Mouse (Mus musculus) midbrain, embryonic 14.5 days (tissue): ENCODE results near the gene Cep55. TPM values are rescaled to one million over a fixed set of nuclear protein-coding genes. Genes with fewer than 3 reads are reported as not detected.

Source experiments
- ATAC-seq: fragments of 200-750 bp; cut with Nextera tagmentation; 2 replicates; pipeline ENCODE4 v1.8.0; 2017; ENCODE audit warnings: moderate number of reproducible peaks, moderate library complexity; ENCODE audit not compliant: low FRiP score, low TSS enrichment
- DNase-seq: peaks from one replicate; pipeline ENCODE4 v3.0.0-alpha.2; 2015
- H3K27ac ChIP-seq: fragments of 300-500 bp; sonication (generic); replicated peaks from 2 replicates; pipeline ENCODE4 v1.5.1; 2014; ENCODE audit warnings: mild to moderate bottlenecking, low read depth, low read length, moderate library complexity
- H3K27me3 ChIP-seq: fragments of 300-500 bp; sonication (generic); 2 replicates; pipeline ENCODE4 v1.6.1; 2014; ENCODE audit warnings: low read length, control low read depth, mixed read lengths; ENCODE audit not compliant: control insufficient read depth, insufficient read depth
- H3K36me3 ChIP-seq: fragments of 300-500 bp; sonication (generic); 2 replicates; pipeline ENCODE4 v1.6.1; 2014; ENCODE audit warnings: low read length, control low read depth; ENCODE audit not compliant: control insufficient read depth, insufficient read depth
- H3K4me1 ChIP-seq: fragments of 300-500 bp; sonication (generic); 2 replicates; pipeline ENCODE4 v1.6.1; 2014; ENCODE audit warnings: mild to moderate bottlenecking, antibody characterized with exemption, low read length, control low read depth; ENCODE audit not compliant: control insufficient read depth, insufficient read depth
- H3K4me2 ChIP-seq: fragments of 300-500 bp; sonication (generic); 2 replicates; pipeline ENCODE4 v1.6.1; 2014; ENCODE audit warnings: mild to moderate bottlenecking, low read length, moderate library complexity
- H3K4me3 ChIP-seq: fragments of 300-500 bp; sonication (generic); replicated peaks from 2 replicates; pipeline ENCODE4 v1.5.1; 2014; ENCODE audit warnings: low read depth, low read length
- H3K9ac ChIP-seq: fragments of 300-500 bp; sonication (generic); replicated peaks from 2 replicates; pipeline ENCODE4 v1.6.1; 2014; ENCODE audit warnings: mild to moderate bottlenecking, low read length, moderate library complexity
- H3K9me3 ChIP-seq: fragments of 300-500 bp; sonication (generic); 2 replicates; pipeline ENCODE4 v1.6.1; 2016; ENCODE audit warnings: low read length, control low read depth, mixed read lengths; ENCODE audit not compliant: control insufficient read depth
- WGBS: fragments of 180-500 bp; shearing (Covaris S2); extraction: QIAGEN DNeasy Blood & Tissue Kit; methylation state at CpG from one replicate; pipeline ENCODE4 v1.1.7; 2014; 5-methylcytosine and 5-hydroxymethylcytosine counted together
- polyA plus RNA-seq: library from polyadenylated mRNA; unstranded; fragments of >200 nt; fragmentation: Nextera tagmentation; extraction: Ambion mirVana; gene quantifications from 2 replicates; pipeline ENCODE4 v1.2.1, GENCODE M21; 2014

The Cep55 gene
- polyA plus RNA-seq, result 2.8 and 10.0 TPM in 2 replicates

DNA sequence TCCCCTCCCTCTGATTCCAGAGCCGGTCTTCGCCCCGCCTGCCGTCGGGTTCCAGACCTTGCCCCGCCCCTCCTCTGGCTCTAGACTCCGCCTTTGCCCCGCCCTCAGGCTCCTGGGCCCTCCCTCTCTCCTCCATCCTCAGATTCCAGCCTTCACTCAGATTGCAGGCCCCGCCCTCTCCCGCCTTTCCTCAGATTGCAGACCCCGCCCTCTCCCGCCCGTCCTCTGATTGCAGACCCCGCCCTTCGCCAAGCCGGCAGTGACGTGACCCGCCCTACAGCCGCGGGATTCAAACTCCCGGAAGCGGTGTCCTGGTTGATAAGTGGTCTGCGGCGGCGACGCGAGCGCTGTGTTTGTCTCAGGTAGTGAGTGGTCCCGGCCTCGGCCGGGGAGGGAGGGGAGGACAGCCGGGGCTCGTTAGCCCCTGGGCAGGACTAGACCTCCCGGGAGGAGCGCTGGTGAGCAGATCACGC is at the start of gene Cep55:
TSS of gene Cep55 (plus strand) at position 292 of the 473 bp plus-strand sequence.
- Histone ChIP-seq H3K27ac (0 out of 2 replicates have a peak within 1 kb of the TSS, but pooled peaks have one; percentile 38), H3K36me3 (no peaks in the 10 kb centered on the region), H3K4me3 (peak within 1 kb of the TSS; percentile 60), H3K27me3 (no peaks in the 10 kb centered on the region), H3K9ac (peak within 1 kb of the TSS; percentile 57), H3K4me1 (peaks cover 10% of the 10 kb centered on the region; the same call in 1 of the 2 replicates), H3K9me3 (no peaks in the 10 kb centered on the region), H3K4me2 (peak within 1 kb of the TSS; percentile 85)
- DNase-seq, result peak; percentile 99
- peak; percentile 97 for ATAC-seq
- WGBS, result under 1% methylated on average over 36 of the region's 36 CpGs

DNA sequence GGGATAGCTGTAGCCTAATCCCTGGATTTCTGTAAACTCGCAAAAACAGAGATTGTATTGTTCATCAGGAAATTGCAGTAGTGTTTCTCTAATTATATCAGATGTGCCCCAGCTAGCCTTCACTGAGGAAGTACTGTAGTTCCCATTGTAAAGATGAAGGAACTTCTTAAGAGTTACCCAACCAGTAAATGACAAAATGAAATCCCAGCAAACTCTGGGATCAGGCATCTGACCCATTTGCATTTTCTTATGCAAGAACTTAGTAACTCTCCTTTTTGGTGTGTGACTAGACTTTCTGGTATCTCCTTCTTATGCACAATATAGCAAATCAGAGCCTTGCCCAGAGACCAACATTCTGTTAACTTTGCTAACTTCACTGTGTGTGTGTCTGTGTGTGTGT is 43.4 kb upstream of the Cep55 start:
- WGBS, result 92% methylated on average over 1 of the region's 1 CpGs
- H3K4me2 ChIP-seq, result no peak overlapping the region
- no peak for ATAC-seq
- H3K4me3 ChIP-seq, result no peak overlapping the region
- H3K9ac ChIP-seq, result no peak overlapping the region
- H3K27ac ChIP-seq, result no peak overlapping the region
- H3K27me3 ChIP-seq, result no peaks in the 10 kb centered on the region
- no peaks in the 10 kb centered on the region for H3K9me3 ChIP-seq
- H3K36me3 ChIP-seq, result no peaks in the 10 kb centered on the region
- H3K4me1 ChIP-seq, result peaks cover 6% of the 10 kb centered on the region; the same call in 1 of the 2 replicates
- DNase-seq, result no peak

DNA sequence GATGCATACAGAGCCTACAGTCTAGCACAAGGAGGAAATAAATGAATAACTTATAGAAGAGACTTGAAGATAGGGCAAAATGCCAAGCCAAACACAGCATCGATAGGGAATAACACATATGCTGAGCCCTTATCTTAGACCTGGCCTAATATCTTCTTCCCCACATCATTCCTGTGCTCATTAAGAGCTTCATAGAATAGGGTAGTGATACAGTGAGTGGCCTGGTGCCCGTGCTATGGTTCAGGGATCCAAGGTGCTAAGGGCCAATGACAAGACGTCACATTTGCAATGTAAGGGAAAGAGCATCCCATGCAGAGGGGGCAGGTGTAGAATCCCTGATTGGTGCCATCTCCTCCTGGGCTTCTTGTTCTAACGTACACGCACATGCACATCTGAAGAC is 40.4 kb upstream of the Cep55 start:
- WGBS, result 90% methylated on average over 5 of the region's 5 CpGs
- no peaks in the 10 kb centered on the region for H3K27me3 ChIP-seq
- no peak for ATAC-seq
- H3K36me3 ChIP-seq, result no peaks in the 10 kb centered on the region
- no peak overlapping the region for H3K9ac ChIP-seq
- H3K27ac ChIP-seq, result no peak overlapping the region
- no peak for DNase-seq
- H3K4me3 ChIP-seq, result no peak overlapping the region
- peaks cover 6% of the 10 kb centered on the region; the same call in 1 of the 2 replicates for H3K4me1 ChIP-seq
- H3K4me2 ChIP-seq, result no peak overlapping the region
- H3K9me3 ChIP-seq, result no peaks in the 10 kb centered on the region

DNA sequence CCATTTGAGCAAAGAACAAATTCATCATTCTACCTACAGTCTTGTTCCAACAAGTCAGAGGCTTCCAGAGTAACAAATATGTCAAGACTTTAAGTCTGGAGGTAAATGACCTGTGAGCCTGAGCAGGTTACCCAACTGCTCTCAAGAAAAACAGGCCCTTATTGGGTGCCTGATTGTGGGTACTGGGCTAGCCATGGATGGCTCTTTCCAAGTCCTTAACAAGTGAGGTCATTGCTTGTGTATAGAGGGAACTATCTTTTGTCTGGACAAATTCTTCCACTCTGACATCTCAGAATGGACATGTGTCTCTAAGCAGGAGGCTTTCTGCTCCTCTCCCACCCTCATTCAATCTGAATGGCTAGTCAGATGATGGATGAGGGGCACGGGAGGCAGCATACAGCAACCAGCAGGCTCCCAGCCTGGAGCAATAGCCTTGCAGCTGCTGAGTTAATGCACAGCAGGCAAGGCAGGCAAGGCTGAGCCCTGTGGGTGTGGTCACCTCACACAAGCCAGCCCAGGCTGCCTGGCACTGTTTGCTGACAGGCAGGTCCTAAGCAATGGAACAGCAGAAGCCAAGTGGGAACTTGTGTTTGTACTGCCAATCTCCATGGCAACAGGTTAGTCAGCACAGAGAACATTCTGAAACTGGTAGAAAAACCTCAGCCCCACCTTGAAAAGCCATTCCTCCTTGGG is 39.5 kb upstream of the Cep55 start:
- no peak for ATAC-seq
- Histone ChIP-seq H3K36me3 (no peaks in the 10 kb centered on the region), H3K27me3 (no peaks in the 10 kb centered on the region), H3K9me3 (no peaks in the 10 kb centered on the region), H3K9ac (no peak overlapping the region), H3K27ac (0 out of 2 replicates have a peak overlapping the region, but pooled peaks have one; percentile 41), H3K4me1 (peaks cover 6% of the 10 kb centered on the region; the same call in 1 of the 2 replicates), H3K4me3 (no peak overlapping the region), H3K4me2 (no peak overlapping the region)
- WGBS, result 3% methylated on average over 1 of the region's 1 CpGs
- DNase-seq, result peak; percentile 63

DNA sequence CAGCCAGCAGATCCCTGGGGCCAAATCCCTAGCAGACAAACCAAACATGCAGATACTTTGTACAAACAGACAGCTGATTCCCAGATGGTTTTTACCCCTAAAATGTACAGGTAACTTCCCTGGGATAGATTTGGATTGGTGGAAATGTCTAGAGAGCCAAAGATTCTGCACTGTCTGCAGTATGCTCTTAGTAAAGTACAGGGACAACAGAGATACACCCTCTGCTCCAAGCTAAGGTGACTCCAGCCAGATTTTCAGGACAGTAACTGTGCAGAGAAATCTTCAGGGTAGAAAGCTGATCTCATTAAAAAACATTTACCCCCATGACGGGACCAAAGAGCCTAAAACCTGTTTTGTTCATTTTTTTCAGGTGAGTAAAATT is 38.9 kb upstream of the Cep55 start:
- H3K9ac ChIP-seq, result no peak overlapping the region
- peaks cover 6% of the 10 kb centered on the region; the same call in 1 of the 2 replicates for H3K4me1 ChIP-seq
- no peaks in the 10 kb centered on the region for H3K9me3 ChIP-seq
- H3K4me3 ChIP-seq, result no peak overlapping the region
- no peak for ATAC-seq
- H3K27ac ChIP-seq, result no peak overlapping the region
- no peak for DNase-seq
- H3K36me3 ChIP-seq, result no peaks in the 10 kb centered on the region
- no peak overlapping the region for H3K4me2 ChIP-seq
- 71% methylated on average over 1 of the region's 1 CpGs for WGBS
- no peaks in the 10 kb centered on the region for H3K27me3 ChIP-seq

DNA sequence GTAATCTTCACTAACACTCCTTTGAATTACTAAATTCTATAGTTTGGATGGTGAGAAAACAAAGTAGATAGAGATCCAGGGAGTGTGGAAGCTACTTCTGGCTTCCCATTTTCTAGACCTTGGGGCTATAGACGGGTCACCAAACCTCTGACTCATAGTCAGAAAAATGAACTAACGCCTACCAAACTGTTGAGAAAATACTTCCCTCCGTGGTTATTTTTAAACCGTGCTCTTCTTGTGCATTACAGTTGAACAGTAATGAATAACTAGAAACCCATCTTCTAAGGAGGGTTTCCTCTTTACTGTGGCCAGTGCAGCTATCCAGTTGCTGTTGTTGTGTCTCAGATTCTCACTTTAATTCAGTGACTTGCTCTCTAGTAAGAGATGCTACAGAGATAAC is 32.1 kb upstream of the Cep55 start:
- Histone ChIP-seq H3K36me3 (no peaks in the 10 kb centered on the region), H3K4me1 (no peaks in the 10 kb centered on the region), H3K27ac (no peak overlapping the region), H3K9me3 (no peaks in the 10 kb centered on the region), H3K27me3 (no peaks in the 10 kb centered on the region), H3K9ac (no peak overlapping the region), H3K4me2 (no peak overlapping the region), H3K4me3 (no peak overlapping the region)
- no peak for ATAC-seq
- 85% methylated on average over 4 of the region's 4 CpGs for WGBS
- DNase-seq, result no peak

DNA sequence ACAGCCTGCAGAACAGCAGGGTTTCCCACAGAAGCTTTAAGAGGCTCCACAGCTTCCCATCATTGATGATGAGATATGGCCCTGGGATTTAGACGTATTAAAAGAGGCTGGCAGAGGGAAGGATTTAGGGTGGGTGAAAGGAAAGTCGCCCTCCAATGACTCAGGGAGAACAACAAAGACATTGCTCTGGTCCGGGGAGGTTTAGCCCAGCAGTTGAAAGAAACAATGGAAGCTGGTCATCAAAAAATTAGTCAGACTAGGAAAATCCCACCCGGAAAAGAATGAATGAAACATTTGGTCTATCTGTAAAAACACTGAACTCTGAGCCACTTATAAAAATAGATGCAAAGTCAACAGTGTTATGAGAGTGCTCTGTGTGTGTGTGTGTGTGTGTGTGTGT is 31.2 kb upstream of the Cep55 start:
- WGBS, result 7% methylated on average over 4 of the region's 4 CpGs
- Histone ChIP-seq H3K4me2 (no peak overlapping the region), H3K27ac (no peak overlapping the region), H3K9ac (no peak overlapping the region), H3K4me3 (no peak overlapping the region), H3K27me3 (no peaks in the 10 kb centered on the region), H3K4me1 (no peaks in the 10 kb centered on the region), H3K36me3 (no peaks in the 10 kb centered on the region), H3K9me3 (no peaks in the 10 kb centered on the region)
- DNase-seq, result no peak
- ATAC-seq, result no peak

DNA sequence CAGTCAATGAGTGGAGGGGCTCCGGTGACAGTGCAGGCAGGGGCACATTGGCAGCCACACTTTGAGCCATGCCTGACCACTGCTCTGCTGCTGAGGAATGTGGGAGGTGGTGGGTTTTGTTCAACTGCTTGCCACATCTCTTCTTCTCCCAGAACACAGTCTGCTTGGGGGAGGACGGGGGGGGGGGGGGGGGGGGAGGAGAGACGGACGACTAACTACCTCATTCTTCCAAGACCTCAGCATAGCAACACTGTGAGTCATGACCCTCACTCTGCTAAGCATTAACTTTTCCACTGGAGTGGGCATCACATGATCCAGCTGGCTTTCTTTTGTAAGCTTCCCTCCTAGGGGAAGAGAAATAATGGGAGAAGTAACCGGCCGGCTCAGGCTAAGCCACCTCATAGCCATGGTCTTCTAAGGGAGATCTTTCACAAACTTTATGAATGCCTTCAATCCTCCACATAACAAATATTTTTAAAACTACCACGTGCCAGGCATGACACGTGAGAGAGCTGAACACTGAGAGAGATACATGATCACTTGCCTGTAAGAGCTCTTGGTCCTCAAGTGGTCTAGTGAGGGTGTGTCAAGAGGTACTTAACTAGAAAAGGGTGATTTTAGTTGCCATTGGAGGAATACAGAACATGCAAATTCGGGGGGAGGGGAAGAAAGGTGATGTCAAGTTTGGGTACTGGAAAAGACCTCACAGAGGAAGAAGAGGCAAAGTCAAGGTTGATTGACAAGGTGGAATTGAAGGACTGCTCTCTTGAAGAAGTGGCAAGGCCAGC is 29.4 kb upstream of the Cep55 start:
- H3K4me1 ChIP-seq, result no peaks in the 10 kb centered on the region
- H3K36me3 ChIP-seq, result no peaks in the 10 kb centered on the region
- no peak for DNase-seq
- 59% methylated on average over 8 of the region's 9 CpGs for WGBS
- ATAC-seq, result no peak
- H3K9me3 ChIP-seq, result no peaks in the 10 kb centered on the region
- no peaks in the 10 kb centered on the region for H3K27me3 ChIP-seq
- no peak overlapping the region for H3K4me2 ChIP-seq
- no peak overlapping the region for H3K4me3 ChIP-seq
- H3K27ac ChIP-seq, result no peak overlapping the region
- H3K9ac ChIP-seq, result no peak overlapping the region
